Mouse (Mus musculus) intestine, postnatal 0 days (tissue): Measurements from ENCODE around the gene Sdhb. TPM values are rescaled to one million over a fixed set of nuclear protein-coding genes. Genes with fewer than 3 reads are reported as not detected.

Source experiments
- ATAC-seq: fragments of 200-750 bp; cut with Nextera tagmentation; 2 replicates; pipeline ENCODE4 v1.8.0; 2017; ENCODE audit warnings: mild to moderate bottlenecking, moderate TSS enrichment, moderate library complexity
- H3K27ac ChIP-seq: fragments of 300-500 bp; sonication (generic); 2 replicates; pipeline ENCODE4 v1.5.1; 2014; ENCODE audit warnings: mild to moderate bottlenecking, low read depth, low read length, moderate library complexity
- H3K27me3 ChIP-seq: fragments of 300-500 bp; sonication (generic); replicated peaks from 2 replicates; pipeline ENCODE4 v1.6.1; 2014; ENCODE audit warnings: low read length, mixed read lengths; ENCODE audit not compliant: control insufficient read depth, insufficient read depth
- H3K36me3 ChIP-seq: fragments of 300-500 bp; sonication (generic); 2 replicates; pipeline ENCODE4 v1.6.1; 2014; ENCODE audit warnings: mild to moderate bottlenecking, moderate library complexity; ENCODE audit not compliant: control insufficient read depth, insufficient read depth
- H3K4me1 ChIP-seq: fragments of 300-500 bp; sonication (generic); replicated peaks from 2 replicates; pipeline ENCODE4 v1.6.1; 2014; ENCODE audit warnings: antibody characterized with exemption, low read length, mixed read lengths; ENCODE audit not compliant: control insufficient read depth, insufficient read depth
- H3K4me2 ChIP-seq: fragments of 300-500 bp; sonication (generic); replicated peaks from 2 replicates; pipeline ENCODE4 v1.6.1; 2014; ENCODE audit warnings: low read depth, mild to moderate bottlenecking, moderate library complexity
- H3K4me3 ChIP-seq: fragments of 300-500 bp; sonication (generic); 2 replicates; pipeline ENCODE4 v1.5.1; 2014; ENCODE audit warnings: low read depth, low read length
- H3K9ac ChIP-seq: fragments of 300-500 bp; sonication (generic); 2 replicates; pipeline ENCODE4 v1.6.1; 2014; ENCODE audit warnings: mild to moderate bottlenecking, low read depth, low read length
- H3K9me3 ChIP-seq: fragments of 300-500 bp; sonication (generic); 2 replicates; pipeline ENCODE4 v1.6.1; 2016; ENCODE audit warnings: mixed run types; ENCODE audit not compliant: control insufficient read depth
- CTCF ChIP-seq: sonication (generic); IDR thresholded peaks from 2 replicates; pipeline ENCODE4 v1.5.1; 2016; ENCODE audit warnings: low read depth, mild to moderate bottlenecking, control low read depth, antibody characterized with exemption, moderate library complexity
- WGBS: fragments of 180-500 bp; shearing (Covaris S2); extraction: QIAGEN DNeasy Blood & Tissue Kit; methylation state at CpG from one replicate; pipeline ENCODE4 v1.1.7; 2014; 5-methylcytosine and 5-hydroxymethylcytosine counted together
- polyA plus RNA-seq: library from polyadenylated mRNA; unstranded; fragments of >200 nt; fragmentation: Nextera tagmentation; extraction: Ambion mirVana; gene quantifications from 2 replicates; pipeline ENCODE4 v1.2.1, GENCODE M21; 2015

Gene Sdhb
- polyA plus RNA-seq, 1 experiment from 2014 or later: 627 TPM

DNA sequence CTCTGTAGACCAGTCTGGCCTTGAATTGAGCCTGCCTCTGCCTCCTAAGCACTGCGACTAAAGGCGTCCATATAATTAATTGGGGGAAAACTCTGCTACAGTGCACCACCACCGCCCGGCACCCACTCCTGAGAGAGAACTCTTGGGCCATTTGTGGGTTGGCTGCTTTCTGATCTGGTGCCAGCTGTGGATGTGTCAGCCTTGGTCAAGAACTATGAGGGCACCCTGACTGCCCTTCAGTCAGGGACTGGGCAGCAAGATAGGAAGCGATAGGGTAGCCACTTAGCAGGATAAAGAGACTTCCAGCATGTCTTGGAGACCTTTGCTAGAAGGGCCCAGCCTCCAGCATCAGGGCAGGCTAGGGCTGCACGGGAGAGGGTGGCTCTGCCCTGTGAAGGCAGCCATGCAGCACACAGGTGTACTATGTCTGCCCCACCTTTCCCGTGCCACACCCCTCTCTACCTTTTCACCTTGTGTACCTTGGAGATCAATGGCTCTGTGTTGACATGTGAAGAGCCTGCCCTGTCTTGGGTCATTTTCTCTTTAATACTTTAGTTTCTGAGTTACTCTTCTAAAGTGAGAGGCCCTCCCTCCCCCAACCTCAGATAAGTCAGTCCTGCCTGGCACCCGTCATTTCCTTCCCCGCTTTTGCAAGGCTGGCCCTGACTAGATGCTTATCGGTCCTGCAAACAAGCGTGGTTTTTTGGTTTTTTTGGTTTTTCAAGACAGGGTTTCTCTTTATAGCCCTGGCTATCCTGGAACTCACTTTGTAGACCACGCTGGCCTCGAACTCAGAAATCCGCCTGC lies 17.1 kb downstream of the Sdhb start:
- H3K9ac ChIP-seq: no peak overlapping the region
- H3K27ac ChIP-seq: peak overlapping the region; percentile 28; the same call in 1 of the 2 replicates
- no peak overlapping the region for H3K4me3 ChIP-seq
- no peaks in the 10 kb centered on the region for H3K9me3 ChIP-seq
- no peak overlapping the region for H3K4me2 ChIP-seq
- no peaks in the 10 kb centered on the region for H3K27me3 ChIP-seq
- peaks cover 16% of the 10 kb centered on the region for H3K4me1 ChIP-seq
- TF ChIP-seq CTCF: no peak
- WGBS: 61% methylated on average over 14 of the region's 14 CpGs
- peaks cover 51% of the 10 kb centered on the region for H3K36me3 ChIP-seq
- peak; percentile 72 for ATAC-seq

DNA sequence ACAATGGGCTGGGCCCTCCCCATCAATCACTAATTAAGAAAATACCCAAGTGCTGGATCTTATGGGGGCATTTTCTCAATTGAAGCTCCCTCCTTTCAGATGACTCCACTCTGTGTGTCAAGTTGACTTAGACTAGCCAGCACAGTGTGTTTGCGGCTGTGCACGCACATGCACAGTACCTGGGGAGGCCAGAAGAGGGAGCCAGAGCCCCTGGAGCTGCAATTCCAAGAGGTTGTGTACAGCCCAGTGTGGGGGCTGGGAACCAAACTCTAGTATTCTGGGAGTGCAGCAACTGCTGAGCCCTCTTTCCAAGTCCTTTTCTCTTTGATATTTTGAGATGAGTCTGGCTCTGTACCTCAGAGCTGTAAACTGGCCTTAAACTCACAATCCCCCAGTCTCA lies 20.6 kb downstream of the Sdhb start:
- Histone ChIP-seq H3K9ac (no peak overlapping the region), H3K27me3 (no peaks in the 10 kb centered on the region), H3K4me1 (peaks cover 9% of the 10 kb centered on the region), H3K4me2 (no peak overlapping the region), H3K9me3 (no peaks in the 10 kb centered on the region), H3K4me3 (no peak overlapping the region), H3K36me3 (peaks cover 18% of the 10 kb centered on the region), H3K27ac (no peak overlapping the region)
- 88% methylated on average over 2 of the region's 2 CpGs for WGBS
- ATAC-seq: no peak
- peak; percentile 55 for TF ChIP-seq CTCF

DNA sequence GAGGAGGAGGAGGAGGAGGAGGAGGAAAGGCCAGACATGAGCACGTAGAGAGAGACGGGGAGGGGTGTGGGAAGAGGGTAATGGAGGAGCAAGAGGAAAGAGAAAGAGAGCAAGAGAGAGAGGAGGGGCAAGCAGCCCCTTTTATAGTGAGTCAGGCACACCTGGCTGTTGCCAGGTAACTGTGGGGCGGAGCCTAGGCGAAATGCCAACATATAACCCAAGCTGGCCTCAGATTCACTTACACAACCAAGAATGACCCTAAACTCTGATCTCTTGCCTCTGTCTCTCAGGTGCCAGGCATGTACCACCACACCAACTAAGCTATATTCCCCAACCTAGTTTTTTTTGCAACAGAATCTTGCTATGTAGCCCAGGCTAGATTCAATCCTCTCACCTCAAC lies 21.8 kb downstream of the Sdhb start:
- H3K9me3 ChIP-seq: no peaks in the 10 kb centered on the region
- ATAC-seq: peak; percentile 20

DNA sequence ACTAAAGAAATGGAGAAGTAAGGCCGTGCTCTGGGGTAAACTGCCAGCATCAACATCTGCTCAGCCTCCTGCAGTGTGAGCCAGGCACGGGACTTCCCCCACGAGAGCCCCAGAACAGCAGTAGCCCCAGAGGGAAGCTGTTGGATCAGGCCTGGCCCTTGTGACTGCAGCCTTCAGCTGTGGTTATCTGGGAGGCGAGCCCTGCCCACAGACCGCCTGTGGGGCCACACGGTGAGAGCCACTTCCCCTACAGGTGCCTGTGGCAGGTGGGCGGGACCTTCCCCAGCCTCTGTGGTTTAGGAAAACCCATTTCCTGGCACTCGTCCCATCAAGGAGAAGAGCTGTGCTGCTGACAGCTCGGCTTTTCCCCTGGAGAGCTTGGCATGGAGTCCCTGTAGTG lies 22.4 kb downstream of the Sdhb start:
- Histone ChIP-seq H3K4me2 (peak overlapping the region; percentile 27; the same call in 1 of the 2 replicates), H3K9me3 (no peaks in the 10 kb centered on the region), H3K4me3 (no peak overlapping the region), H3K36me3 (peaks cover 14% of the 10 kb centered on the region), H3K4me1 (peaks cover 4% of the 10 kb centered on the region; the same call in 1 of the 2 replicates), H3K9ac (no peak overlapping the region), H3K27ac (peak overlapping the region; percentile 46; the same call in 1 of the 2 replicates), H3K27me3 (no peaks in the 10 kb centered on the region)
- peak; percentile 82 for ATAC-seq
- WGBS: 3% methylated on average over 9 of the region's 9 CpGs
- 0 out of 2 replicates have a peak, but pooled peaks have one; percentile 5 for TF ChIP-seq CTCF

More for the DNA sequence above, 21.8 kb downstream of the Sdhb start:
- Histone ChIP-seq H3K36me3 (peaks cover 14% of the 10 kb centered on the region), H3K4me1 (peaks cover 4% of the 10 kb centered on the region; the same call in 1 of the 2 replicates), H3K4me3 (no peak overlapping the region), H3K9ac (no peak overlapping the region), H3K27ac (peak overlapping the region; percentile 47), H3K27me3 (no peaks in the 10 kb centered on the region), H3K4me2 (peak overlapping the region; percentile 27; the same call in 1 of the 2 replicates)
- 29% methylated on average over 4 of the region's 4 CpGs for WGBS
- TF ChIP-seq CTCF: no peak

DNA sequence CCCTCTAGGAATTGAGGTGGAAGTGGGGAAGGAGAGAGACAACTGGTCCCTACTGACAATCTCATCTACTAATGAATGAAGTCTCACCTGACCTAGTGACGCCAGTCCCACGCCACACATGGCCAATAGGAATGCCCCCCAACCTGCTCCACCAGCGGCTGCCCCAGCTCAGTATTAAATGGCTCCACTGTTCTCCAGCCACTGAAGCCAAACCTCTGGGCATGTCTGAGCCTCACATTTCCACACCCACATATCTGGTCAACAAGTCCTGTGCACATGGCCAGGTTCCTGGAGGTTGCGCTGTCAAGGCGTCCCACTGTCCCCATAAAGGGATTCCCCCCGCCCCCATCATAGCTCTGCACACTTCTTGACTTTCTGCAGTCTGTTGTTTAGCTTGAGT lies 23.5 kb downstream of the Sdhb start:
- WGBS: 87% methylated on average over 6 of the region's 6 CpGs
- no peaks in the 10 kb centered on the region for H3K27me3 ChIP-seq
- H3K4me1 ChIP-seq: peaks cover 4% of the 10 kb centered on the region; the same call in 1 of the 2 replicates
- no peak overlapping the region for H3K4me2 ChIP-seq
- no peak overlapping the region for H3K4me3 ChIP-seq
- ATAC-seq: no peak
- no peaks in the 10 kb centered on the region for H3K9me3 ChIP-seq
- H3K36me3 ChIP-seq: peaks cover 4% of the 10 kb centered on the region; the same call in 1 of the 2 replicates
- H3K27ac ChIP-seq: no peak overlapping the region
- H3K9ac ChIP-seq: no peak overlapping the region
- TF ChIP-seq CTCF: no peak

DNA sequence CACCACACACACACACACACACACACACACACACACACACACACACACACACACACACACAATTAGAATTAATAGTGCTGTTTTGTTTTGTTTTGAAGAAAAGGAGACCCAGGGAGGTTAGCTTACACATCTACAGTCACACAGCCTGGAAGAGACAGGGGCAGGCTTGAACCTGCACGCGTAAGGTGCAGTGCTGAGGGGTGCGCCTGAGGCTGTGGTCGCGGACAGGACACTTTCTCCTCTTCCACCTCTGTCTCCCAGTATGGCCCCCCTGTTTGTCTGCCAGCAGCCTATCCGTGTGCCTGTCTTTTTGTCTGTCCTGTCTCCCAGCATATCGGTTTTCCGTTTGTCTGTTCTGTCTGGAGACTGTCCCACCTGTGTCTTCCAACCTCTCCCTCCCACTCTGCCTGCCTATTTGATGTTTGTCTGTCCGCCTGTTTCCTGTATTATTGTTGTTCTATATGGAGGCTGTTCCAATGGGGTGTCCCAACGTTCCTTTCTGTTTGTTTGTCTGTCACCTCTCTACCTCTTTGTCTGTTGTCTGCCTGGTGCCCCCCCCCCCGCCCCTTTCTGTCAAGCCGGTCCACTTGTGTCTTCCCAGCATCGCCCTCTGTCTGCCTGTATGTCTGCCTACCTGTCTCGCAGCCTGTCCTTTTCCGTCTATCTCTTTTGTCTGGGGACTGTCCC lies 25.2 kb downstream of the Sdhb start:
- Histone ChIP-seq H3K27ac (no peak overlapping the region), H3K4me1 (peaks cover 4% of the 10 kb centered on the region; the same call in 1 of the 2 replicates), H3K4me2 (peak overlapping the region; percentile 95), H3K9ac (no peak overlapping the region), H3K9me3 (no peaks in the 10 kb centered on the region), H3K27me3 (no peaks in the 10 kb centered on the region), H3K4me3 (peak overlapping the region; percentile 86), H3K36me3 (peaks cover 7% of the 10 kb centered on the region; the same call in 1 of the 2 replicates)
- 27% methylated on average over 15 of the region's 15 CpGs for WGBS
- peak; percentile 47; the same call in 1 of the 2 replicates for TF ChIP-seq CTCF
- peak; percentile 2; the same call in 1 of the 2 replicates for ATAC-seq
